Mouse (Mus musculus): Measurements from ENCODE around the gene Tlr8.

DNA sequence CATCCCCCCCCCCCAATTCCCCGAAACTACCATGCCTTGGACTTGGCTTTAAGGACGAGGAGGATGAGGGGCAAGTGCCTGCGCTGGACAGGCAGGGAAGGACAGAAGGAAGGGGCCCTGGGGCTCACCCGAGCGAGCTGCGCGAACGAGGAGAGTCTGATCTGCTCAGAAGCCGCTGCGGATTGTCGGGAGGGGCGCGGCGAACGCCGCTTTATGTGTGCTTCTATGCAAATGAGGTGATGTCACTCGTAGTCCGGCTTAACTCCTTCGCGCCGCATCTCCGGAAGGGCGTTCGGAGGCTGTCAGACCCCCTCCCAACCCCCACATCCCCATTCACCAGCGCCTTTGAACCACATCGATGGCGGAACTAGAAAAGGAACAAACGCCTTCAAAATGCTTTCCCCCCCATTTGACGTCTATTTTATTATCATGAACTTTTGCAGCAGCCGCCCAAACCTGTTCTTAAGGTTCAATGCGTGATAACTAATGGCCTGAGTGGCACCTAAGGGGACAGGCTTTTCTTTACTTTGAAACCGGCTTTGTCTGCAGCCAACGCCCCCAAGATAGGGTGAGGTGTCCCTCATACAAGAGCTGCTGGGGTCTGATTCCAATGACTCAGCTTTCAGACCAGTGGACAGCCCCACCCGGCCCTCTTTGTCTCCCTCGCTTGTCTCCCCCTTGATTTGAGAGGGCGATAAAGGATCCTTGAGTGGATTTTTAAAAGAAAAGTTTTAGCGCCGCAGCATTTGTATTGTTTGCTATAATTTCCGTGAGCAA lies 55.0 kb downstream of the Tlr8 start, which contains the start of gene Tmsb4x:
- TF ChIP-seq CTCF (IDR thresholded peaks at IDR 0.05; ENCODE audit: low read depth, low read length): no peak
- peak; percentile 94 for TF ChIP-seq POLR2A (IDR thresholded peaks at IDR 0.05; ENCODE audit: borderline replicate concordance, low read depth, low read length)

Data from bone marrow macrophage, adult 2 months (primary cell).